Mouse (Mus musculus) Patski (cell line): ENCODE results near the gene Slc18a3. TPM values are rescaled to one million over a fixed set of nuclear protein-coding genes. Genes with fewer than 3 reads are reported as not detected.

Source experiments
- ATAC-seq: fragments of 100-300 bp; one replicate; pipeline ENCODE4 v1.8.0; 2021
- CTCF ChIA-PET: fragments of 350-600 bp; sonication (Branson Sonifier 250); formaldehyde crosslinking; loops from one replicate; lab custom pipeline; 2022; ENCODE audit warnings: inconsistent platforms; lab: Charles Lee
- POLR2A ChIA-PET: fragments of 350-600 bp; sonication (Branson Sonifier 250); formaldehyde crosslinking; loops from one replicate; lab custom pipeline; 2022; ENCODE audit warnings: antibody characterized with exemption, inconsistent platforms; lab: Charles Lee
- DNase-seq: peaks from one replicate; pipeline ENCODE4 v3.0.0-alpha.2; 2011; ENCODE audit warnings: low read depth, low spot score
- H3K27me3 ChIP-seq: fragments of 371-371 bp; one replicate; pipeline ENCODE4 v1.5.1; 2021
- CTCF ChIP-seq: fragments of 100-300 bp; IDR thresholded peaks from one replicate; pipeline ENCODE4 v1.5.1; 2021
- in situ Hi-C: fragments of 300-500 bp; cut with MboI; formaldehyde crosslinking; loops from 3 replicates; pipeline ENCODE4 v1.11.1; 2018; ENCODE audit warnings: low pct_unique_long_range_greater_than_20kb, mixed read lengths
- polyA plus RNA-seq: library from polyadenylated mRNA; unstranded; gene quantifications from one replicate; pipeline ENCODE4 v1.2.3, GENCODE M21; 2021

The Slc18a3 gene
- polyA plus RNA-seq, 1 experiment from 2014 or later: not detected

GRCm38 (mm10) chr14:32501303-32501702 lies 36.7 kb upstream of the Slc18a3 start:
- ChIA-PET CTCF (no interaction called here), POLR2A (interaction anchor here (0.6 kb wide), 1 partner anchor 51 kb away, joined by 3 read pairs; no protein-coding TSS in a partner anchor)
- in situ Hi-C loops: no loop called here

GRCm38 (mm10) chr14:32496115-32496850 lies 31.6 kb upstream of the Slc18a3 start:
- no peaks in the 10 kb centered on the region for H3K27me3 ChIP-seq
- ChIA-PET CTCF (interaction anchor here (1.6 to 1.8 kb wide), 2 partner anchors 10 to 266 kb away, joined by 3 to 5 read pairs; no protein-coding TSS in a partner anchor), POLR2A (no interaction called here)
- DNase-seq (no peak), ATAC-seq (peak; percentile 60)
- in situ Hi-C loops: loop anchor here (25.0 kb wide), 1 partner anchor 384 kb away; no protein-coding TSS in a partner anchor
- no peak for TF ChIP-seq CTCF

More at GRCm38 (mm10) chr14:32501303-32501702, 36.7 kb upstream of the Slc18a3 start:
- no peak for DNase-seq
- ATAC-seq: no peak
- TF ChIP-seq CTCF: no peak
- no peaks in the 10 kb centered on the region for H3K27me3 ChIP-seq

- DNase-seq (no peak), ATAC-seq (peak; percentile 51)
- ChIA-PET CTCF (interaction anchor here (1.8 kb wide), 1 partner anchor 13 kb away, joined by 3 read pairs; no protein-coding TSS in a partner anchor), POLR2A (no interaction called here)
- in situ Hi-C loops: loop anchor here (25.0 kb wide), 1 partner anchor 380 kb away; no protein-coding TSS in a partner anchor
- TF ChIP-seq CTCF: no peak
- H3K27me3 ChIP-seq: no peaks in the 10 kb centered on the region
Measured at GRCm38 (mm10) chr14:32492521-32492920, 27.9 kb upstream of the Slc18a3 start.

- peak; percentile 31 for ATAC-seq
- H3K27me3 ChIP-seq: peaks cover 5% of the 10 kb centered on the region
- ChIA-PET POLR2A (no interaction called here), CTCF (interaction anchor here (0.7 to 1.5 kb wide), 3 partner anchors 12 to 252 kb away, joined by 3 read pairs; no protein-coding TSS in a partner anchor)
- no peak for DNase-seq
- TF ChIP-seq CTCF: peak; percentile 90
- in situ Hi-C loops: loop anchor here (25.0 kb wide), 1 partner anchor 370 kb away; no protein-coding TSS in a partner anchor
Measured at GRCm38 (mm10) chr14:32482061-32482460, 17.4 kb upstream of the Slc18a3 start.

- in situ Hi-C loops: loop anchor here (25.0 kb wide), 1 partner anchor 365 kb away; no protein-coding TSS in a partner anchor
- ChIA-PET CTCF (no interaction called here), POLR2A (no interaction called here)
- H3K27me3 ChIP-seq: peaks cover 8% of the 10 kb centered on the region
- DNase-seq (no peak), ATAC-seq (no peak)
- TF ChIP-seq CTCF: no peak
Measured at GRCm38 (mm10) chr14:32477581-32477980, 12.9 kb upstream of the Slc18a3 start.

- peaks cover 8% of the 10 kb centered on the region for H3K27me3 ChIP-seq
- in situ Hi-C loops: loop anchor here (25.0 kb wide), 1 partner anchor 364 kb away; no protein-coding TSS in a partner anchor
- no peak for TF ChIP-seq CTCF
- DNase-seq: no peak
- POLR2A ChIA-PET: no interaction called here
- no peak for ATAC-seq
- CTCF ChIA-PET: no interaction called here
Measured at GRCm38 (mm10) chr14:32476559-32476958, 11.9 kb upstream of the Slc18a3 start.

GRCm38 (mm10) chr14:32472996-32473395 lies 8.3 kb upstream of the Slc18a3 start:
- CTCF ChIA-PET: no interaction called here
- no peak for DNase-seq
- POLR2A ChIA-PET: no interaction called here
- no peak for TF ChIP-seq CTCF
- H3K27me3 ChIP-seq: peaks cover 8% of the 10 kb centered on the region
- in situ Hi-C loops: loop anchor here (5.0 kb wide), 2 partner anchors 166 to 246 kb away; no protein-coding TSS in a partner anchor
- ATAC-seq: no peak

GRCm38 (mm10) chr14:32467606-32468005 lies 3.0 kb upstream of the Slc18a3 start:
- no peak for DNase-seq
- POLR2A ChIA-PET: no interaction called here
- CTCF ChIA-PET: no interaction called here
- H3K27me3 ChIP-seq: peaks cover 46% of the 10 kb centered on the region
- in situ Hi-C loops: no loop called here
- ATAC-seq: no peak
- TF ChIP-seq CTCF: no peak

GRCm38 (mm10) chr14:32465889-32466288 lies 1.2 kb upstream of the Slc18a3 start, which contains the start of gene Chat:
Chat (minus strand) TSS chr14:32465989.
- in situ Hi-C loops: no loop called here
- no peak for TF ChIP-seq CTCF

GRCm38 (mm10) chr14:32465506-32465870 lies 838 bp upstream of the Slc18a3 start:
- CTCF ChIA-PET: no interaction called here
- TF ChIP-seq CTCF: no peak
- POLR2A ChIA-PET: no interaction called here
- ATAC-seq: no peak
- in situ Hi-C loops: no loop called here
- no peak for DNase-seq
- H3K27me3 ChIP-seq: peaks cover 49% of the 10 kb centered on the region

More at GRCm38 (mm10) chr14:32465889-32466288, 1.2 kb upstream of the Slc18a3 start, which contains the start of gene Chat:
- no peak for DNase-seq
- POLR2A ChIA-PET: no interaction called here
- CTCF ChIA-PET: no interaction called here
- ATAC-seq: no peak
- peaks cover 48% of the 10 kb centered on the region for H3K27me3 ChIP-seq
